Mouse (Mus musculus) left cerebral cortex, adult 2 months (tissue): ENCODE measurements around the gene Bricd5. TPM values are rescaled to one million over a fixed set of nuclear protein-coding genes. Genes with fewer than 3 reads are reported as not detected.

Experiments
- DNase-seq, 2 experiments: peaks; one replicate each; pipeline ENCODE4 v3.0.0; 2021 to 2022; ENCODE audit warnings: low spot score in 2 of 2, mixed read lengths in 1 of 2; ENCODE audit errors: extremely low spot score in 1 of 2
- H3K27ac ChIP-seq: fragments of 200-600 bp; 2 replicates; pipeline ENCODE4 v1.8.1; 2022
- H3K4me3 ChIP-seq: fragments of 200-600 bp; 2 replicates; pipeline ENCODE4 v1.8.1; 2022
- CTCF ChIP-seq: fragments of 200-600 bp; IDR thresholded peaks from 2 replicates; pipeline ENCODE4 v1.8.1; 2022; ENCODE audit warnings: antibody characterized with exemption, mild to moderate bottlenecking, moderate library complexity
- intact Hi-C: fragments of 180-260 bp; cut with DNase I; formaldehyde crosslinking; loops from one replicate; pipeline ENCODE4 v1.15.1; 2025
- total RNA-seq, 2 experiments: library from RNA; stranded (reverse); gene quantifications; 2 replicates each; pipeline ENCODE4 v1.2.3; 2021

Bricd5 gene
- total RNA-seq, 2 experiments from 2014 or later: 1.7 to 1.9 TPM

DNA sequence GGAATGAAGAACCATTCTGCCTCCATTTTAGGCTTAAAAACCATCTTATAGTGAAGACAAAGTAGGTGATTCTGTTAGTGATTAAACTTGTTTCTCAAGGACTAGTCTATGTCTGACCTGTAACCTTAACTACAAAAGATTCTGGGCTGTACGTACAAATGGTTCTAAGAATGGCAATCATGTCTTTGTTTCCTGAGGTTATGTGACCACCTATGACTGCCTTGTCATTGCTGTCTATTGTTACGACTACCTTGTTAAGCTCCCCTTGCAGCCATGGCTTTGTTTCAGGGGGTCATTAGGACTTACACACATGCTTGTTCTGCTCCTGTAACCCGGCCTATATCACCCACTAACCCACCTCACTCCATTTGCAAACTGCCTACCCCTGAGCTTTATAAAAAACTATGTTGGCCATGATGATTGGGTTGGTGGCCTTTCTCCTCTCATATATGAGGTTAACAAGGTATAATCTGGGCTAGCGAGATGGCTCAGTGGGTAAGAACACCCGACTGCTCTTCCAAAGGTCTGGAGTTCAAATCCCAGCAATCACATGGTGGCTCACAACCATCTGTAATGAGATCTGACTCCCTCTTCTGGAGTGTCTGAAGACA is 4.9 kb upstream of the Bricd5 start:
- Histone ChIP-seq H3K27ac (no peak overlapping the region), H3K4me3 (no peak overlapping the region)
- no peak for DNase-seq
- intact Hi-C loops: no loop called here
- no peak for TF ChIP-seq CTCF

DNA sequence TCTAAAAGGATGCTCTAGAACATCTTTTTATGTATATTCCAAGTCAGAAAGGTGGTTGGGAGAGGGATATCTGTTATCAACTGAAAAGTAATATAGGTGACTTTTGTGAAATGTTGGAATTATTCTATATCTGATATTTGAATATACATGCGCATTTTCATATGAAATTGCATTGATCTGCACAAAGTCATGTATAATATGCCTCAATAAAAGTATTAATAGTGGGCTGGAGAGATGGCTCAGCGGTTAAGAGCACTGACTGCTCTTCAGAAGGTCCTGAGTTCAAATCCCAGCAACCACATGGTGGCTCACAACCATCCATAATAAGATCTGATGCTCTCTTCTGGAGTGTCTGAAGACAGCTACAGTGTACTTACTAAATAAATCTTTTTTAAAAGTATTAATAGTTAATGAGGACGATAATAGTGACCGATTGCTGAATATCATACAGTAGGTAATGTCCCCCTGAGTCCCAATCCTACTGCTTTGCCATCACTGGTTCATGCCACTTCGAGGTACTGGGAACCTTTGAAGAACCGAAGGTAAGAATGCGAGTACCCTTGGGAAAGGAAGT is 4.3 kb upstream of the Bricd5 start:
- peak overlapping the region; percentile 81 for H3K4me3 ChIP-seq
- H3K27ac ChIP-seq: peak overlapping the region; percentile 92
- TF ChIP-seq CTCF: no peak
- DNase-seq: no peak
- intact Hi-C loops: no loop called here

DNA sequence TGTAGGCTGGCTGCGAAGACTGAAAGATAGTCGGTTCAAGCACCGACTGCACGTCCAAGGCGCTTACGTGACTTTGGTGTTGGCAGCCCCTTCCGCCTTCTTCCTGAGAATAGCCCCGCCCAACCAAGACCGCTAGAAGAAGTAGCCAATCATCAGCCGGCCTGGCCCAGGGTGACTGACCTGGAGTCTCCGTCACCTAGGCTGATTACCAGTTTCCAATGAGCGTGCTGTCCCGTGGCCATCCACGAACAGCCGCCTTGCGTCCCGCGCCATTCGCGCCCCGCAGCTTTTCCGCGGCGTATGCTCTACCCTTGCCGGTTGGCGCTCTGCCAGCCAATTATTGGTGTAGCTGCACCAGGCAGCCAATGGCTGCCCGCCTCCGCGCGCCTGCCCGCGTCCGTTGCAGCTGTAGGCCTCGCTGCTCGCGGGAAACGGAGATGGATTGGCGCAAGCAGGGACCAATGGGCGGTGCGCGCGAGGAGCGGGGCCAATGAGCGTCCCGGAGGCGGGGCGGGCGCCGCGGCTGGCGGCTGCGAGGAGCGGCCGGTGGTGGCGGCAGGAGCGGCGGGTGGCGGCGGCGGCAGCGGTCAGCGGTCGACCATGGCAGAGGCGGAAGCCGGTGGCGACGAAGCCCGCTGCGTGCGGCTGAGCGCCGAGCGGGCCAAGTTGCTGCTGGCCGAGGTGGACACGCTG is 3.6 kb upstream of the Bricd5 start, which contains the start of the genes E4f1 and Pgp:
Gene E4f1 (minus strand): TSS at position 404 of the 693 bp plus-strand sequence.
Gene Pgp (plus strand): TSS at position 483 of the 693 bp plus-strand sequence.
- intact Hi-C loops: no loop called here
- Histone ChIP-seq H3K27ac (peak within 1 kb of the TSS; percentile 92), H3K4me3 (peak within 1 kb of the TSS; percentile 81)
- no peak; the same call in 1 of the 2 replicates for TF ChIP-seq CTCF
- peak; percentile 98 to 99 for DNase-seq

DNA sequence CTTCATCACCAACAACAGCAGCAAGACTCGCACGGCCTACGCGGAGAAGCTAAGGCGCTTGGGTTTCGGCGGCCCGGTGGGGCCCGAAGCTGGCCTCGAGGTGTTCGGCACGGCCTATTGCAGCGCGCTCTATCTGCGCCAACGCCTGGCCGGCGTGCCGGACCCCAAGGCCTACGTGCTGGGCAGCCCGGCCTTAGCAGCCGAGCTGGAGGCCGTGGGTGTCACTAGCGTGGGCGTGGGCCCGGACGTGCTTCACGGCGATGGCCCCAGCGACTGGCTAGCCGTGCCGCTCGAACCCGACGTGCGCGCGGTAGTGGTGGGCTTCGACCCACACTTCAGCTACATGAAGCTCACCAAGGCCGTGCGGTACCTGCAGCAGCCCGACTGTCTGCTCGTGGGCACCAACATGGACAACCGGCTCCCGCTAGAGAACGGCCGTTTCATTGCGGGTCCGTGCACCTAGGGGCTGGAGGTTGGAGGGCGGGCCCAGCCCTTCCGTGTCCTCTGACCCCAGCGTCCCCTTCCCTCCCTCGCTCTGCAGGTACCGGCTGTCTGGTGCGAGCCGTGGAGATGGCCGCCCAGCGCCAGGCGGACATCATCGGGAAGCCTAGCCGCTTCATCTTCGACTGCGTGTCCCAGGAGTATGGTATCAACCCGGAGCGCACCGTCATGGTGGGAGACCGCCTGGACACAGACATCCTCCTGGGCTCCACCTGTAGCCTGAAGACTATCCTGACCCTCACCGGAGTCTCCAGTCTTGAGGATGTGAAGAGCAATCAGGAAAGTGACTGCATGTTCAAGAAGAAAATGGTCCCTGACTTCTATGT is 2.8 kb upstream of the Bricd5 start:
- Histone ChIP-seq H3K4me3 (peak overlapping the region; percentile 81), H3K27ac (peak overlapping the region; percentile 92)
- intact Hi-C loops: no loop called here
- peak; percentile 50 to 59 for DNase-seq
- no peak for TF ChIP-seq CTCF

DNA sequence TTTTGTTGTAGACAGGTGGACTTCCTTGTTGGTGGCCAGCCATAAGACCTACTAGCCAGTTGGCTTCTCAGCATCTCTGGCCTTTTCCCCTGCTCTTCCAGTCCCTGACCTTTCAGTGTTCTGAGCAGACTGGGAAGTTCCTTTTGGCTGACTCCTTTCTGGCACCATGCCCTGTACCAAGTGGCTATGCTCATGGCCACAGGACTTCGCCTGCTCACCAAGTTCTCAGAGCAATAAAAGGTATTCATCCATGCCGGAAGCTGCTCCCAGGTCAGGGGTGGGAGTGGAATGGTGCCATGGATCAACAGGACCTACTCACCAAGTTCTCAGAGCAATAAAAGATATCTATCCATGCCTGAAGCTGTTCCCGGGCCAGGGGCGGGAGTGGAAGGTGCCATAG is 1.2 kb upstream of the Bricd5 start:
- DNase-seq: no peak
- intact Hi-C loops: no loop called here
- peak overlapping the region; percentile 81 for H3K4me3 ChIP-seq
- TF ChIP-seq CTCF: no peak
- no peak overlapping the region; the same call in 1 of the 2 replicates for H3K27ac ChIP-seq

DNA sequence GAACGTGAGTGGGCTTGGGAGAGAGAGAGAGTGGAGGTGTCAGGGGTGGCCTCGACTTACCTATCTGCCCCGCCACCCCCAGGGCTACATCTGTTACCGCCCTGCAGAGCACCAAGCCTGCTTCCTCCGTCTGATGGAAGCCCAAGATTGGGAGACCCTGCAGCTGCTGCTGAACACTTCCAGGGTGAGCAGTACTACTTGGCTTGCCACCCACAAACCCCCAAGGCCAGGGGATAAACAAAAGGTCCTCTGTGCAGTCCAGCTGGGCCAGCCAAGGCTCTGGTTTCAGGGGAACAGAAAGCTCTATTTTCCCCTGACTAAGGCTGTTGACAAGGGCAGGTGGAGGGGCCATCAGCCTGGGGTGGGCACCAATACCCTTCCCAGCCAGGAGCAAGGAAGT is 873 bp downstream of the Bricd5 start:
- TF ChIP-seq CTCF: no peak
- H3K27ac ChIP-seq: peak overlapping the region; percentile 50
- DNase-seq: peak in 1 of 2 experiments; percentile 57
- intact Hi-C loops: no loop called here
- no peak overlapping the region for H3K4me3 ChIP-seq

DNA sequence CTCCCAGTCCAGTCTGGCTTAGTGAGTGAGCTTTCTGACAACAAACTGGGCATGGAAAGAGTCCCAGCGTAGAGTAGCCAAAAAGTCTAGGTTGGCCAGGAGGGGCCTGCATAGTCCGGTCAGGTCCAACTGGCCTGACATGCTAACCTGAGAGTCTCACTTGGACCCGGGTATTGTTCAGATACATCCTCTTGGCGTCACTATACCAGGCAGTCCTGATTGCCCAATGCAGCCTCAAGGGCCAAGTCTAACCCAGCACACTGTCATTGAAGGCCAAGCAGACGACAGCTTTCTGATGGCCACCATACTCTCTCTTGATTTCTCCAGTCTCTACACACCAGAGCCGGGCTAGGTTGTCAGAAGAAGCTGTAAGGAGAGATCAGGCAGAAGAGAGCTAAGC is 1.9 kb downstream of the Bricd5 start:
- Histone ChIP-seq H3K27ac (peak overlapping the region; percentile 50), H3K4me3 (no peak overlapping the region)
- DNase-seq: peak in 1 of 2 experiments; percentile 6
- TF ChIP-seq CTCF: no peak
- intact Hi-C loops: no loop called here

DNA sequence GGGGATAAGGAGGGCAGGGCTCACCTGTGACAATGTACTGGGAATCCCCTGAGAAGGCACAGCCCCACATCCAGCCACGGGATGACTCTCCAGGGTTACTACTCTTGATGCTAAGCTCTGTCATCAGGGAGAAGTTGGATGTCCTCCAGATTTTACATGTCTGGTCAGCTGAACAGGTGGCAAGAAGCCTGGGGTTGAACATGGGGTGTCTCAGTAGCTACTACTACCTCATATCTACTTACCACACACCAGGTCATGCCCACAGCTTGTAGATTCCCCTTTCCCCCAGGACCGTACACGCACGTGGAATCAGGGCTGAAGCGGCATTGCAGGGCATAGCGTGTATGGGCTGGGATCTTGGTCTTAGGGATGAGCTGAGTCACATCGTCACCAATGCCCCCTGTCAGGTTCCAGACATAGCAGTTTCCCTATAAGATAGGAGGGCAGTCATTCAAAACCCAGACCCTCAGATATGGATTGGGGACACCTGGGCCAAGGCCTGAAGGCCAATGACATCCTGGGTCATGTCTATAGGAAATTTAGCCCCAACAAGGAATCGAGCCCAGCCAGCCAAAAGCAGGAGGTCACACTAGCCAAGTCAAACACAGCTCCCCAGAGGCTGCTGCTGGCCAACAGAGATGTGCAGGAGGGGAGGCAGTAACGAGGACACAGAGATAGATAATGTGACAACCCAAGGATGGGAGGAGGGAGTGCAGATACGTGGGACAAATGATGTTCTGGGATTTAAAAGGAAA is 2.5 kb downstream of the Bricd5 start:
- intact Hi-C loops: no loop called here
- peak in 1 of 2 experiments; percentile 6 for DNase-seq
- no peak for TF ChIP-seq CTCF
- Histone ChIP-seq H3K4me3 (no peak overlapping the region), H3K27ac (no peak overlapping the region; the same call in 1 of the 2 replicates)

DNA sequence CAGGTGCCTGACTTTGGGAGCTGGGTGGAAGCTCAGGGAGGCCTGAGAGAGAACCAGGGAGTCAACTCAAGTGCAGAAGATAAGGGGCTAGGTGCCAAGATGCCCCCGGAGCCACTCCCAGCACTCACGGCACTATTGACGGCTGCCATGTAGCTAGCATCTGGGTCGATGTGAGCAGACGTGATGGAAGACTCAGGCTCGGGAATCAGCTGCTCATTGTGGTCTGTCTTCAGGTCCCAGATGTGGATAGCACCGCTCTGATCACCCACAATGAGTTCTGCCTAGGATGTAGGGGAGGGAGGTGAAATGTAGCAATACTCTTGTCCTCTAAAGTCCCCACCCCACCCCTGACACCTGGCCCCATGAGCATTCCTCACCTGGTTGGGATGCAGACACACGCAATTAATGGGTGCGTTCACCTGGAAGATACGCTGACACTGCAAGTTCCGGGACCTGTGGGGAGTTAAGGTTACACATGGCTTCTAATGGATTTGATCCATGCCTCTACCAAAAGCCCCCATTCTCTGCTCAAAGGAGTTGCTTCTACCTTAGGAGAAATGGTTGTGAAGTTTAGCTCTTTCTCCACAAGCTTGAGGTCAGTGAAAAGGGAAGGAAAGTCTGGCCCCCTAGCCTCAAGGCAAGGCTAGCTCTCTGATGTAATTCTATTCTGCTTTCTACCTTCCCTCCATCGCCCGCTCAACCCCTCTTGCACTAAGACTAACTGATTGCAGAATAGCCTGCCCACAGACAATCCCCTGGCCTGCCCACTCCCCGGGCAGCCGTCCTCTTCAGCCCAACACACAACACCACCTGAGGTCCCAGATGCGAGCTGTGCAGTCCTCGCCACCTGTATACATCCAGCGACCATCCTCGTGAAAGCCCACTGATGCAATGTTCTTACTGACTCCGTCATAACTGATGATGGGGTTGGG is 3.6 kb downstream of the Bricd5 start:
- Histone ChIP-seq H3K27ac (peak overlapping the region; percentile 99; the same call in 1 of the 2 replicates), H3K4me3 (no peak overlapping the region)
- intact Hi-C loops: no loop called here

DNA sequence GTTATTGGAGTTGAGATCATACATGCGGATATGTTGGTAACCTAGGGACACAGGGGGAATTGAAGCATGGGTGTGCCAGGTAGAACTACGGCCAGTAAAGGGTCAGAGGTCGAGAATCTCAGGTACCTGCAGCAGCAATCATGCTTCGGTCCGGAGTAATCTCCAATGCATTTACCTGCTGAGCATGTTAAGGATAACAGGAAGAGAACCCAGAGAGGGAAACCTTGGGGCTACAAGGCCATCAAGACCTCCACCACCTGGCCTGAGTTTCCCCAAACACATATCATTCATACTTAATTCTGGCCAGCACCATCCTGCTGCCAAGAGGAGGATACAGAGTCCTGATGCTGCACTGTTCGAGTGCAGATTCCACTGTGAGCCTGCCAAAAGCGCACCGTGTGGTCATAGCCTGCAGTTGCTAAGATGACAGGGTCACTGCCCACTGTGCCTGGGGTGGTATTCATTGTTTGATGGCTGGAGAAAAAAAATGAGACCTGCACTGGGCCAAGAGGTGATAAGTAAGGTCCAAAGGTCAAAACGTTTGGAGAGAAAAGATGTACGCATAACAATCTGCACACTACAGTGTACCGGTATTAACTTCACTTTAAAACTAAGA is 4.4 kb downstream of the Bricd5 start:
- Histone ChIP-seq H3K27ac (peak overlapping the region; percentile 99), H3K4me3 (peak overlapping the region; percentile 92)
- TF ChIP-seq CTCF: no peak
- intact Hi-C loops: no loop called here
- DNase-seq: peak in 1 of 2 experiments; percentile 13

More for the DNA sequence above, 3.6 kb downstream of the Bricd5 start:
- peak in 1 of 2 experiments; percentile 18 for DNase-seq
- no peak for TF ChIP-seq CTCF
